Mouse (Mus musculus): Measurements from ENCODE around the gene Klf3.

Gene Klf3

DNA sequence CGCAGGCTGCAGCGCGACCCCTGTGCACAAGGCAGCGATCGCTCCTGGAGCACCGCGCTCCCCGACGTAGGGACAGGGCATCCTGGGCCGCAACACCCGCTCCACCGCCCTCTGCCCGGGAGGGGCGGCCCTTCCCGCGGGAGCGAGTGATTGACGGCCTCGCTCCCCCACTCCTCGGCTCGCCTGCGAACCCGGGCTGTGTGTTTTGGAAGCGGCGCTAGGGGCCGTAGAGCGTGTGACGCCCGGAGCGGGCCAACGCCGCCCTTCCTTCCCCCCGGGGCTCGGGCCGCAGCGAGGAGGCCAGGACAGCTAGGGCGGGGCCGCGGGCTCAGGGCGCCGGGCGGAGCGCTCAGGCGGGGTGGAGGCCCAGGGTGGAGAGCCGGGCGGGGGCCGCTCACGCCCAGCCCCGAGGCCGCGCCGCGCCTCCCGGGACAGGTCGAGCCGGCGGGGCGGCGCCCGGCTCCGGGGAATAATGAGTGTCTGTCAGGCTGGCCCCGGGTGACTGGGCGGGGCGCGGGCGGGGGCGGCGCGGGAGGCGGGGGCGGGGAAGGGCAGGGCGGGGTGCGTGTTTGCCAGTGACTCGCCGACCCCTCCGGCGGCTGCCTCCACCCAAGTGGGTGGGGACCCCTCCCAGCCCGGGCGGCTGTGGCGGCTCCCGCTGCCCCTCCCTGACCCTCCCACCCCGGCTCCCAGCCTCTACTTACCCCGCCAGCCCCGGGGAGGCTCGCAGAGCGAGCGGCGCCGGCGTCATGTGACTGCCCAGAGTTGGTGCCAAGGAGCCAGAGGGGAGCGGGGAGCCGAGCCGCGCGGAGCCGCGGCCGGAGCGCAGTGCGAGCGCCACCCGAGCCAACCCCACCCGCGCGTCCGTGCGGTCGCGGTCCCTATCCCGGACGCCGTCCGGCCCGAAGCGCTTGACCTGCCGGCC, at the start of gene Klf3:
Klf3 (plus strand) TSS at position 594 of the 925 bp plus-strand sequence.
- CTCF ChIA-PET = no interaction called here

DNA sequence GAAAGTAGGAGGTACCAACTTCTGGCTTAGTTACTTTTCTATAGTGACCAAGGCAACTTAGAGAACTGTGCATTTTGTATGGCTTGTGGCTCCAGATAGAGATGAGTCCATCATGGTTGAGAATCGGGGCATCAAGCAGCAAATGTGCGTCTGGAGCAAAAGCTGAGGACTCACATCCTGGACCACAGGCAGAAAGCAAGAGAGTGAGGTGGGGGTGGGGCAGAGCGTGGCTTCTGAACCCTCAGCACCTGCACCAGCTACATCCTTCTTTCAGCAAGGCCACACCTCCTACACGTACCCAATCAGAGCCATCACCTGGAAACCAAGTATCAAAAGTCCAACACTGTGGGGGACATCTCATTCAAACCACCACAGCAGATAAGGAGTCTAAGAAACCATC, 40.9 kb upstream of the Klf3 start:
- CTCF ChIA-PET = no interaction called here

DNA sequence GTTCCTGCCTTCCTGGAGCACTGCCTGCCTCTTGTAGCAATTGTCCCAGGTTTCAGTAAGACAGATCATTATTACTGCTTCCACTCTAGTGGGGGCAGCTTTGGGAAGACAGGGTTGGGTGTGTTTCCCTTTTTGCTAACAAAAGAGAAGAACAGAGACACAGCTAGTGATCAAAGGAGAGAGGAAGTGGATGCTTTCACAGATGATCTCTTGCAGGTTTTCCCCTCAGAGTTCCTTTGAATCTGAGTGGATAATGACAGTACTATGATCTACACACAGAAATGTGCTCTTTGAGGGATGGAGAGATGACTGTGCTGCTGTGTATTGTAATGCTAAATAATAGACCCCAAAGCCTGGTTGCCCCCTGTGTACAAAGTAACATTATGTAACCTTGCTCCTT, 38.7 kb upstream of the Klf3 start:
- CTCF ChIA-PET = interaction anchor here (0.6 to 0.7 kb wide), 2 partner anchors 37 to 605 kb away, joined by 3 to 4 read pairs; no protein-coding TSS in a partner anchor

DNA sequence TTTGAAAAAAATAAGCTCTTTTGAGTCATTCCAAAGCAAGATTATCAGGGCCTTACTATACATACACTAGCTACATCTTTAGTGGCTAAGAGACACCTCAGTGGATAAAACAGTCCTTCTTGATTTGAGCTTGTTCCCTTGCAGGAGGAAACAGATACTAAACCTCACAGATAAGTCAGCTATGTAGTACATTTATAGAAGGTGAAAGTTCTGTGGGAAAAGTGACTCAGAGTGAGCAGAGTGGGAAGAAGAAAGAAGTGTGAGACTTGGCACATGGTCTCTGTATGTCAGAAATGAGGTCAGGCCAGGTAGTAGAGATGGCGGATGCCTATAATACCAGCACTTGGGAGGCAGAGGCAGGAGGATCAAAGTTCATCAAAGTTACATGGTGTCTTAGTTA, 37.4 kb upstream of the Klf3 start:
- CTCF ChIA-PET = interaction anchor here (0.5 to 0.7 kb wide), 4 partner anchors 16 to 177 kb away, joined by 3 to 4 read pairs (median 3); no protein-coding TSS in a partner anchor

DNA sequence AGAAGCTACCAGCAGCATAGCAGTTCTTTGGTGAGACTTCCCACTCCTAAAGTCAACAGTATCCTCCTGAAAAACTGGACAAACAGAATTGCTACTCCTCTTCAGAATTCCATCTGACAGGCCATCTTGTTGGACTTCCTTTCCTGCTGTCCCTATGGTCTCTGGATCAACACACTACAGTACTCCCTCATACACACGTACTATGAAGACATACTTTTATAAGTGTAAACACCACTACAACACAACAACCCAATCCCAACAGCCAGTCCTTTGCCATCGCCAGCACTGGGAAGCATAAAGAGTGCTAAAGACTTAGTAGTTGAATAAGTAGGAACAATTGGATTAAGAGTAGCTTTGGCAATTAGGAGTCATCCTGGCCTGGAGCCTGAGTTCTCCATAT, 36.6 kb upstream of the Klf3 start:
- CTCF ChIA-PET = no interaction called here

DNA sequence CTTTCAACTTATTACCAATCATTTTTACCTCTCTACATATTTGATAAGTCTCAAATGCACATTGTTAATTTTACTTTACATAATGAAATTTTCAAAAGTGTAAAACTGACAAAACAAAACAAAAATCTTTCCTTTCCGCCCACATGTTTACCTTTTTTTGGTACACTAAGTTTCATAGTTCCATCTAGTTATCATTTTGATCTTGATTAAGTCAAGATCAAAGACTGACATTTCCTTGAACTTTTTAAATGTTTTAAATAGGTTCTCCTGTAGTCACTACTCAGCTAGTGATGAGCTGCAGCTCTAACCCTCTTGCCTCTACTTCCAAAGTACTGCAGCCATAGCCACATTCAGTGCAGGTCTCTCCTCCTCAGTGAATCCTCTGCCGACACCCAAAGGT, 31.6 kb upstream of the Klf3 start:
- CTCF ChIA-PET = no interaction called here

DNA sequence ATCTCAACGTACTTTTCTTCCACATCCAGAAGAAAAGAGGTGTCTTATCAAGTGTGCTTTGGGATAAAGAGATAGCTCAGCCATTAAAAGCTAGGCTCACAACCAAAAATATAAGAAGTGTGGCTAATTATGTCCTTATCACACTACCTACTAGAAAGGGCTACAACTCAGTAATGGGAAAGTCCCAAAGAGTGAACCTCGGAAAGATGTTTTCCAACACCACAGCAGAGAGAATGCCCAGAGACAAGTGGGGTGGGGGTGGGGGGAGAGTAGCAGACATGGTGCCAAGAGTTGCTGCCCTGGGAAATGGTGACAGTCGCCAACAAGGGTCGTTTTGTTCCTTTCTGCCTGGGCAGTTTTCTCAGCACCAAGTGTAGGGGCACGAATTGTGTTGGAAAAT, 25.0 kb upstream of the Klf3 start:
- CTCF ChIA-PET = no interaction called here

DNA sequence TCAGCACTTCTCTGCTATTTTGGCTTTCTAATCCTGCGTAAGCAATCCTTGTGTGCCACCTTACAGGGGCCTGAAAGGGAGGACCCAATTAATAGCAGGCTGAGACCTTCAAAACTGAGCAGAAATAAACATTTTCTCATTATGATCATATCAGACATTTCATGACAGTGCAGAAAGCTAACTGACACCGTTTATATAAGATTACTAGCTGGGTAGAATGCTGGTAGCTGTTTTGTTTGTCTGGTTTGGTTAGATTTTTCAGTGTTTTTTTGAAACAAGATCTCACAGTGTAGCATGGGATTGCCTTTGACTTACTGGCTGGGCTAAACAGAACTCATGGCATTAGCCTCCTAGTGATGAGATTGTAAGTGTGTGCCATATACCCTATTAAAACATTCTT, 23.9 kb upstream of the Klf3 start:
- CTCF ChIA-PET = no interaction called here

DNA sequence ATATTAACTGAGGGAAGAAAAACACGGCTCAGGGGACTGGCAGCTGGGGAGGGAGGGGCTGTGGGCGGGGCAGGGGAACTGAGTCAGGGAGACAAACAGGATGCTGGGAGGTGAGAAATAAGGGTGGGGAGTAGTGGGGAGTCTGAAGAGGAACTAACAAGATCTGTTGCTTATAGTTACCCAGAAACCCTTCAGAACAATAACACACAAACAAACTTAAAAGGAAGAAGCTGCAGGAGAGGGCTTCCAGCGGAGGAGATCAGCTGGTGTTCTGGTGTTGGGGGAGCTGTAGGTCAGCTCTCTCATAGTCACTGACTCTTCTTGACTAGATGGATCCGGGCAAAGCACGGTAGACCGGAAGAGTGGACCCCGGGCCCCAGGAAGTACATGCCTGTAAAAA, 22.4 kb upstream of the Klf3 start:
- CTCF ChIA-PET = interaction anchor here (0.8 kb wide), 1 partner anchor 15 kb away, joined by 3 read pairs; no protein-coding TSS in a partner anchor

DNA sequence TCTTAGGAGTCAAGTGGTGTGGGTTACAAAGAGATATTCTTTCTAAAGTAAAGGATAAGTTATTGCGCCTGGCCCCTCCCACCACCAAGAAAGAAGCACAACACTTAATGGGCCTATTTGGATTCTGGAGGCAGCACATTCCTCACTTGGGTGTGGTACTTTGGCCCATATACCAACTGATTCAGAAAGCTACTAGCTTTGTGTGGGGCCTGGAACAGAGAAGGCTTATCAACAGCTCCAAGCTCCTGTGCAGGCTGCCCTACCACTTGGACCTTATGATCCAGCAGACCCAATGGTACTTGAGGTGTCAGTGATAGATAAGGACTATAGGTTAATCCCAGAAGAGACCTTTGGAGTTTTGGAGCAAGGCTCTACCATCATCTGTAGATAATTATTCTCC, 15.0 kb upstream of the Klf3 start:
- CTCF ChIA-PET = interaction anchor here (0.6 kb wide), 1 partner anchor 110 kb away, joined by 3 read pairs; no protein-coding TSS in a partner anchor

DNA sequence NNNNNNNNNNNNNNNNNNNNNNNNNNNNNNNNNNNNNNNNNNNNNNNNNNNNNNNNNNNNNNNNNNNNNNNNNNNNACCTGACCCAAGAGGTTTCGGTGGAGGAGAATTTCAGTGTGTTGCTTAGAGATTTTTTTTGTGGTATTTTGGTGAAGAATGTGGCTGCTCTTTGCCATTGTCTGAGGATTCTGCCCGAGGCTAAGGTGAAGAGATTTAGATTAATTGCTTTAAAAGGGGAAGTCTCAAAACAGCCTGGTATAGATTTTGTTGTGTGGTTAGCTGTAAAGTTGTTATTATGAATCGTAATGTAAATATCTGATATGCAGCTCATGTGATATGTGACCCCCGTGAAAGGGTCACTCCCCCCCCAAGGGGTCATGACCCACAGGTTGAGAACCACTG, 5.0 kb upstream of the Klf3 start:
- CTCF ChIA-PET = interaction anchor here (0.6 to 0.7 kb wide), 4 partner anchors 32 to 457 kb away, joined by 3 to 9 read pairs (median 4); no protein-coding TSS in a partner anchor

DNA sequence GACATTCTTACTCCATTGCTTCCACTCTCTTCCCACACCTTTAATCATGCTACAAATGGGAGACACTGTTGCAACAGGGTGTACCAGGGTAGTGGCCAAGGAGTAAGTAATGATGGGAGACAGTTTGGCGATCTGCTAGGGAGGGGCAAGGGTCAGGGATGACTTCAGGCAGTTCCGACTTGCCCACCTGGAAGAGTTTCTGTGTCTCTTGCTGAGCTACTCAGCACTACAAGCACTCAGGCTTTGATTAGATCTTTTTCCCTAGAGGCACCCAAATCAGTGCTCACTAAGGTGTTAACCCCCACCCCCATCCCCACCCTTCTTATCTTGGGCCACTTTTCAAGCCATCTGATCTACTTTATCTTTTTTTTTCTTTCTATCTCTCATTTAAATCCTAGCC, 1.6 kb upstream of the Klf3 start:
- CTCF ChIA-PET = interaction anchor here (0.8 kb wide), 1 partner anchor 37 kb away, joined by 3 read pairs; no protein-coding TSS in a partner anchor

DNA sequence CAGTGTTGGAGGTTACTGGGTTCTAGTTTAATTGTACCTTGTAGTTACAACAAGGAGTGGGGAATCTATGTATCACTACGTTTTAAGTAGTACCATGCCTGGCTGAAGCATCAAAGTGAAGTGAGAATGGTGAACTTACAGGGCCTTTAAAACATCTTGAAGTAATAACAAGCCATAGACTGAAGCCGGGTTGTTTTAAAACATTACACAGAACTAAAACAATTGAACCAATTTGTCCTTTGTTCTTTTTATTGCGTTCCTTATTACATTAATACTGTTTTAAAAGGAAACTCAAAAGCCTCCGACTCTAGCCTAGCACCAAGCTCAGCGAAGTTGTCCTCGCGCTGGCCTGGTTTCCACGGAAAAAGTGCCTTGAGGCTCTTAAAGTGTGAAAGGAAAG, 1.0 kb upstream of the Klf3 start:
- CTCF ChIA-PET = no interaction called here

DNA sequence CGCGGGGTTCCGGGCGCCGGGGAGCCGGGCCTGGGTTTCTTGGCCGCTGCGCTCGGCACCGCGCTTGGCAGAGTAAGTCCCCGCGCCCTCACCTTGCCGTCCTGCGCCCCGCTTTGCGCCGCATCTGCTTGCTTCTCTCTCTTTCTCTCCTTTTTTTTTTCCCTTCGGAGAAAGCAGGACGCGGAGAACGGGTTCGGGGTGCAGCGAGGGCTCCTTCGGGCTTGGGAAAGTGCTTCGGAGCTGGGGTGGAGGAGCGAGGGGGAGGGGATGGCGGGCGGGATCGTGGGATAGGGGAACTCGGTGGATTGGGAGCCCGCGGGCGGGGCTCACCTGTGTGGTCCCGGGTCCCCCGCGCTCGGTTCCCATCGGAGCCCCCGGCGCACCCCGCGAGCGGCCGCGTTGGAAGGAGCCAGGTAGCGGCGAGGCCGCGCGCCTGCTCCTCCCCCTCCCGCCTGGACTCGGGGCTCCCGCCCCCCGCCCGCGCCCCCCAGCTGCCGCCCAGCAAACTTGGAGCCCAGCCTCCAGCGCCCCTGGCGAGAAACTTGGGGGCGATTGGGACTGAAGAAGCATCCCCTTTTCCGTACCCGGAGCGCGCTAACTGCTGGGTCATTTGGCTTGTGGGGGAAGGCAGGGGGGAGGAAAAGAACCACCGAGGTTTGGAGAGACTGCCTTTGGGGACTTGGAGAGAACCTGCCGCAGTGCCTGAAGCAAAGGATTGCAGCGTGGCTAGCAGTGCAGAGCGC, 703 bp downstream of the Klf3 start:
- CTCF ChIA-PET = interaction anchor here (0.6 kb wide), 2 partner anchors 12 to 767 kb away, joined by 3 read pairs; no protein-coding TSS in a partner anchor

DNA sequence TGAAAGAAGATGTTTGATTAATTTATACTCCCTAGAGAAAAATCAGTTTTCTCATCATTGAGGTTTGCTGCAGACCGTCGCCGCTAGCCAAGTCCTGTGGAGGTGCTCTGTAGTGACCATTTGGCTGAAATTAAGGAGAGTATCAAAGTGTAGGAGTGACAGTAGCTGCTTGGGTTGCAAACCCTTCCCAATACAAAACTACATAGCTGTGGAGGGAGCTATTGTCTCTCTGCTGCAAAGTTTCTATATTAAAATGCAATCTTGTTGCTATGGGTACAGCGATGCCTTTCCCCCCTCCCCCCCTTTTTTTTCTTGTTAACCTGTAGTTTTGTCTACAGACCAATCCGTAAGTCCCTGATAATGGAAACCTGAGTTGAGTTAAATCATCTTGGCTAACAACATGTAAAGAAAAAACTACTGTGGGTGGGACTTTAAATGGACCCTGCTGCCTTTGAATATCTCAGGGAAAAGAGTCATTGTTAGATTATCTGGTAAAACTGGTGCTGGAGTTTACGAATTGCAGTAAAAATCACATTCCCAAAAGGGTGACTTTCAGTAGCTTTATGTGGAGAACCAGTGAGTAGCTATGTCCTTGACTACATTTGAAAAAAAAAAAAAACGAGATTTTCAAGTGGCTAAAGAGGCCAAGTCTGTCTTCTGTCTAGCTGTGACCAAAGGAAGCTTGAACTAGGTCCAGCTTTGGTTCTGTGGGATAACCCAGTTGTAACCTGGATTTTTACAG, 2.1 kb downstream of the Klf3 start:
- CTCF ChIA-PET = interaction anchor here (0.6 kb wide), 2 partner anchors 297 to 303 kb away, joined by 3 to 4 read pairs; no protein-coding TSS in a partner anchor

DNA sequence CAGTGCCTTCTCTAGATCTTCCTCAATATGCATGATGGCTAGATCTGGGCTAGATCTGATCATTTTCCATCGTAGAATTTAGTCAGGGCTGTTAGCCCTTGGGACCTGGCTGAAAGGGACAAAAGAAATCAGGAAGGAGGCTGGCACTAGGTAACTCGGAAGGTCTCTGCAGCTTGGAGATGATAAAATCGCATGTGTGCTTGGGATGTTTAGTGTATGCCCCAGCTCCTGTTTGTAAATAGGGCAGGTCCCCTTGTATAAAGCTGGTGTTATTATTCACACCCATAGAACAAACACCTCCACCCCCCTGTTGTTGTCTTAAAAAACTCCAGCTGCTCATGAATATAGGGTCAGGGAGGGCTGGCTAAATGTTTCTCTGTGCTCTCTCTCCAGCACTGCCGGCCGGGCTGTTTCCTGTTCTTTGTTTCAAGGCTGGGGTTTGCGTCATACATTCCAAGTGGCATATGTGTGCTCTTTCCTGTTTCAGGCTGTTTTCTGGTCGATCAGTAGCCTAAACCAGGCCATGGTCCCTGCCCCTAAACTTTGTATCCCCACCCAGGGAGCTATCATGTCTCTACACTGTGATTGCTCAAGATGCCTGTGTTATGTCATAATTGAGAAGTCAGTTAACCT, 2.8 kb downstream of the Klf3 start:
- CTCF ChIA-PET = interaction anchor here (0.6 kb wide), 1 partner anchor 304 kb away, joined by 3 read pairs; no protein-coding TSS in a partner anchor

DNA sequence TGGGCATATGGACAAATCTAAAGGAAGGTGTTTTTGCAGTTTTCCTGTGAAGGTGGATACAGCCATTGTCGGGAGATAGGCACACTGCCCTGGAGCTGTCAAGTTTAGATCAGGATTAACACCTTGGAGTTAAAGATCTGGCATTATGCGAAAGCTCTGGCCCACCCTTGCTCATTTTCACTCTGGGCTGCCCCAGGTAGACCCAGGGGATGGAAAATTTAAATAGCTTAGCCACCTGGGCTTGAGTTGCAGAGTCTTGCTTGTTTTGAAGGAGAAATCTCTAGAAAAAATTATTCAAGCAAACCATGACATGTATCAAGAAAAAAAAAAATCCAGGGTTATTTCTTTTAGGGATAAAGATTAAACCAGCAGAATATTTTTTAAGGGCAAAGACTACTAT, 3.4 kb downstream of the Klf3 start:
- CTCF ChIA-PET = interaction anchor here (0.5 to 0.6 kb wide), 2 partner anchors 18 to 127 kb away, joined by 3 read pairs; partner anchors contain the start of gene Tlr1

DNA sequence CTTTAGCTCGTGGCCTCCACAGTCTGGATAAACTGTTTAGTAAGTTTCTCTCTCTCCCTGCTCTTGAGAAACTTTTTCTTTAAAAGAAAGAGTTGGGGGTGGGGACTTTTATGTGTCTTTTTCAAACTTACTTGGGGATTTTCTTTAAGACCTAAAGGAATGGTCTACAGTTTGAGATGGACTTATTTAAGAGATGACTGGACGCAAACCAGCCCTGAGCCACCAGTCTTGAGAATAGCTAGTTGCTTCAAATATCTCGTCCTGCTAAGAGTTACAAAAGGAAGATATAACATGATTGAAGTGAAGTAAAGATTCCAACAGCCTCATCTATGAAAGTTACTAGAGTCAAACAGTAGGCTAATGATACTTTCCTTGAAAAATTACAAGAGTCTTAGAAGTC, 4.0 kb downstream of the Klf3 start:
- CTCF ChIA-PET = interaction anchor here (0.5 to 0.6 kb wide), 3 partner anchors 18 to 126 kb away, joined by 3 to 4 read pairs (median 3); partner anchors contain the start of gene Tlr1

DNA sequence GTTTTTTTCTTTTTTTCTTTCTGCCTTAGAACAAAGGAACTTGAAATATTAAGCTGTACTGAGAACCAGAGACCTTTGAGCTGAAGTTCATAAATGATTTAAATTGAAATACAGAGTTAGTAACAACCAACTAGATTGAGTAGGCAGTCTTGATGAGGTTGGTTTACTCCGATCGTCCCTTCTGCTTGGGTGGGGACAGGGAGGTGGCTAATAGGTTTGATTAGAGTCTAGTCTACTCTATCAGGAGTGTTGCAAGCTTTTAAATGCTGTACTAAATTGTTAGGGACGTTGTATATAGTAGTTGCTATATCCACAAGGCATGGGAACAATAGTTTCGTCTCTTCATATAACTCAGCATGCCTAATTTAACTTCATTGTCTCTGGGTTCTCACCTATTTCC, 4.4 kb downstream of the Klf3 start:
- CTCF ChIA-PET = interaction anchor here (0.5 kb wide), 1 partner anchor 55 kb away, joined by 4 read pairs; no protein-coding TSS in a partner anchor

DNA sequence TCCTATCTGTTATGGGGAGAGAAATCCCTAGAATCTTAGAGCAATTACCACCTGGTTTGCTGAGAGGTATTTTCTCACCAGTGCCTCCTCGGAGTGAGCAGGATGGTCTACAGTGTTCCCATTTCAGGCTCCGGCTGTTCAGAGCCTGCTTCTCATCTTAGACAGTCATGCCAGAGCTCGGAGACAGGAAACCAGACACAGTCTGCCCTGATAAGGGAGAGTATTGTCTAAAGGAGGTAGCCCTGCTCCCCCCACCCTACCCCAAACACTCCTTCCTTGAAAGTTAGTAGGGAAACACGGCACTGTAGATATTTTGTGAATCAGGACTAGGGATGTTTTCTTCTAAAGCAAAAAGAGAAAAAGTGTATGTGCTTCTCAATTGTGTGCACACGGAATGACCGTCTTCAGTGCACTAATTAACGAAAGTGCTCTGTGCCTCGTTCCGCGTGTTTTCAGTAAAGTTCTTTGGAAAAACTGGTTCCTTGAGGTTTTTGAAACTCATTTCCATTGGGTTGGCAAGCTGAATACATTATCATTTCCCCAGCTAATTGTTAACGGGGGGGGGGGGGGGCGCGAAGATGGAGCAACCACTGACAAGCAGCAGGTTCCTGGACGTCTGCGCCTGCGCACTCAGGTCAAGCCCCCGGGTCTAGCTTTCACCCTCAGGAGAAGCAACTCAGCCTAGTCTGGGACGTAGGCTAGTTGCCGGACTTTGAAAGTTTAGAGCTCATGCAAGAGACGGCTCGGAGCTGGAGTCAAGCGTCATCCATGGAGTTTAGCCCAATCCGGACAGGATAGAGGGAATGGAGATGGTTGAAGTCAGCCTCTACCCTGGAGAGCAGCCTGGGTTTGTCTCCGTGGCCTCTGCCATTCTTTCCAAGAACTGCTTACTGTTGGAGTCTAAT, 5.2 kb downstream of the Klf3 start:
- CTCF ChIA-PET = no interaction called here
